Mouse (Mus musculus): ENCODE data around the gene Dstyk.
"Not testable (repeated sequence)": the region's sequence is repeated elsewhere in the genome, so short reads cannot be mapped to it uniquely, and the experiment has no call there.

Gene Dstyk

DNA sequence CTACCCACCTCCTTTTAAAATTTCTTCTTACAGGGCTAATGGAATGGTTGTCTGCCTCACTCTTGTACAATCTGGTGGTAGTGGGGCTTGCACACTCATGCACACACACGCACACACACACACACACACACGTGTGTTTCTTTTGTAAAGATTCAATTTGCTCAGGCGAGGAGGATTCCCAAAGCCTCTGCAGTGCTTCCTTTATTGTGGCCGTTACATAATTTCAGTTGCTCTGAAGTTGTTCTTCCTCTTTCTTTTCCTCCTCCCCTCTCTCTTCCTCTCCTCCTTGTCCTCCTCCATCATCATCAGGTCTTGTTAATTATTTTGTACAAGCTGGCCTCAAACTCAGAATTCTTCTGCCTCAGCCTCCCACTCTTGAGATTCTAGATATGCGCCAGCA, 20.0 kb downstream of the Dstyk start:
- DNase-seq = no peak

DNA sequence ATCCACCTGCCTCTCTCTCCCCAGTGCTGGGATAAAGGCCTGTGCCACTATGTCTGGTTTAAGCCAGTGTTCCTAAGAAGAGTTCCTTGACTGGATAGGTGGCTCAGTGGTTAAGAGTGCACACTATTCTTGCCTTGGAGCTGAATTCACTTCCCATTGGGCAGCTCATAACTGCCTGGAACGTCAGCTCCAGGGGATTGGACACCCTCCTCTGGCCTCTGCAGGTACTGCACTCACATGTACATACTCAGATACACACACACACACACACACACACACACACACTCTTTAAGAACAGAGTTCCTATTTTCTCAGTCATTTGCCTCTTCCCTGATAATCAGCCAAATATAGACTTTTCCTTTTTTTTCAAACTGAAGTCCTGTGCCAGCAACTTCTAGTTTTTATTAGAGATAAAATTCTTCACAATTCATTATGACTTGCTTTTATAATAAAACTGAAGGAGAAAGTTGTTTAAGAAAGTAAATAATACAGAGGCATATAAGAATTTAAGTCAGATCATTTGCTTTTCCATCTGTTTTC, 23.6 kb downstream of the Dstyk start:
- peak; percentile 29 for DNase-seq

DNA sequence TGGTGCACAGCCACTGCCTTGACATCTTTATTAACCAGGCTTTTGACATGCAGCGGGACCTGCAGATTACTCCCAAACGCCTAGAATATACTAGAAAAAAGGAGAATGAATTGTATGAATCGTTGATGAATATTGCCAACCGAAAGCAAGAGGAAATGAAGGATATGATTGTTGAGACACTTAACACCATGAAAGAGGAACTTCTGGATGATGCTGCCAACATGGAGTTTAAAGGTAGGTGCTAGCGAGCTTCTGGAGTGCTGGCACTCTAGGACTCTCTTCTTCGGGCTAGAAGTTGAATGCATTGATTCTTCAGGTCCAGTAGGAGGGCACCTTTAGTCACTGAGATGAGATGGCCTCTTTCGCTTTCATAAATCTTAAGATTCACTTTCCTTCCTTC, 32.4 kb downstream of the Dstyk start:
- DNase-seq = no peak

DNA sequence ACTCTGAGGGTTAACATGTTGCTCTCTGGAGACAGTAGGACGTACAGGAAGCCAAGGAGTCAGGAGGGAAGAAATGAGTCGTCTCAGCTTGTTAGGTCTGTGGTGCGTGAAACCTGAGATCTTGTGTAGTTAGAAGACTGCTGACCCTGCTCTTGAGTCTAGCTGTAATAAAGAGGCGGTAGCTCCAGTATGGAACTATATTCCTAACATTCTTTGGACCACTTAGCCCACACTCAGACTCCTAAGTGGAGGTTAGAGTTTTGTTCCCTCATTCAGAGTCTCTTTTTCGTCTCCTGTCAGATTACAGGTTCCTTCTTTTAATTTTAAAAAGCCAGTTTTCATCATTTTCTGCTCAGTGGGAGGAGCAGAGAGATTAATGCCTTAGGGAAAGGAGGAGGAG, 47.3 kb downstream of the Dstyk start:
- no peak for DNase-seq

DNA sequence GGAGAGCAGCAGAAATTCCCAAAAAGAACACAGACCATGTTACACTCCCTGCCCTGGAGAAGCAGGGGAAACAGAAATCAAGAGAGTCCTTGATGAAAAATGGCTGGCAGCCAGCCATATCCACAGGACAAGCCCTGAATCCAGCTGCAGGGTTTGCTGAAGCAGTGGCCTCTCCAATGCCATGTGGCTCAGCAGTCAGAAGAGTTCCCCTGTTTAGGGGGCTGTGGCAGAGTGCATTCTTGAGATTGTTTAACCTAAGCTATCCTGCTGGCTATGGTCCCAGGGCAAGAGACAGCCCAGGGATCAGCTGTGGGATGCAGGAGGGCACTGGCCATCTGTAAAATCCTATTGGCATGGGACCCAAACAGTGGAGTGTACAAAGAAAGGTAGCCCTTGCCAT, 51.6 kb downstream of the Dstyk start:
- DNase-seq = no peak

DNA sequence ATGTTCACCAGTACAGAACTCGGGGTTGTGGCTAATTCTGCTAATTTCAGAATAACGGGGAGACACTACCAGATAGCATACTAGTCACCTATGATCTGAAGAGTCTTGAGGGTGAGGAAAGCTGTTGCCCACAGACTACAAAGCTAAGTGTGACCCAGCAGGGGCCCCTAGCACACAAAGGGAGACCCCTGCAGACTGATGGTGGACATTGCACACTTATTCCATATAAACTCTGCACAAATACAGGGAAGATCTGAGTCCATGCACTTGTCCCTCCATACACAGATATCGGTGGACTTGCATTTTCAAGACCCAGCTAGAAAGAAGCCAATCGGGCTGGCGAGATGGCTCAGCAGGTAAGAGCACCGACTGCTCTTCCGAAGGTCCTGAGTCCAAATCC, 52.2 kb downstream of the Dstyk start:
- no peak for DNase-seq

DNA sequence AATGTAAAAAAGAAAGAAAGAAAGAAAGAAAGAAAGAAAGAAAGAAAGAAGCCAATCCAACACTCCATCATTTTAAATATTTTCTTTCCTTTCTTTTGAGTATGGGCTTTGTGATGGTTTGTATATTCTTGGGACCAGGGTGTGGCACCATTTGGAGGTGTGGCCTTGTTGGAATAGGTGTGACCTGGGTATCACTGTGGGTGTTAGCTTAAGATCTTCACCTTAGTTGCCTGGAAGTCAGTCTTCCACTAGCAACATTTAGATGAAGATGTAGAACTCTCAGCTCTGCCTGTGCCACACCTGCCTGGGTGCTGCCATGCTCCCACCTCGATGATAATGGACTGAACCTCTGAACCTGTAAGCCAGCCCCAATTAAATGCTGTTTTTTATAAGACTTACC, 52.7 kb downstream of the Dstyk start:
- not testable (repeated sequence) for DNase-seq

DNA sequence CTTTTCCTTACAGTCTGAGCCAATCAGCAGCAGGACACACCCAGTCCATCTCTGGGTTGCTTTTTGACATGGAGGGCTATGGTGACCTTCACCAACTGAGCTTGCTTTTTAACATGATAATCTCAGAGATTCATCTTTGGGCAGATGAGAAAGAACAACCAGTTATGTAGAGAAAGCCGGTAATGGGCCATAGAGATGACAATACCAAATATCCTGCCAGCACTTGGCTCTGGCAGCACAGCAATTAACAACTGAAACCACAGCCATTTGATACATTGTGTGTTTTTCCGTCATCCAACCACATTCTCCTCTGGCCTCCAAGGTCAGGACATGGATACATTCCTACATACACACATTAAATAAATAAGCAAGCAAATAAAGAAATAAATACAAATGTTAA, 53.7 kb downstream of the Dstyk start:
- DNase-seq = no peak

DNA sequence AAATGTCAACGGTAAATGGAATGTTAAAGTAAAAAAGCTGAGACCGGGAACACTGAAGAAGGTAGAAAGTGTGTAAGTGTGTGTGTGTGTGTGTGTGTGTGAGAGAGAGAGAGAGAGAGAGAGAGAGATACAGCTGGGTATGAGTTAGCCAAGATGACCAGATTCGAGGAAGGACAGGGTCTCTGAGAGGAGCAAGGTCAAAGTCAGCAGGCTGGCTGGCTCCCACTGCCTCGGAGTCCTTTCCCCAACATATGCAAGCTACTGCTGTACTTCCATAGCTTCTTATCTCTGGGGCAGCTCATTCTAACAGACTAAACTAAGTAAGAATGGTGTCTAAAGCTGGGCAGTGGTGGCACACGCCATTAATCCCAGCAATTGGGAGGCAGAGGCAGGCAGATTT, 54.1 kb downstream of the Dstyk start:
- DNase-seq = no peak

DNA sequence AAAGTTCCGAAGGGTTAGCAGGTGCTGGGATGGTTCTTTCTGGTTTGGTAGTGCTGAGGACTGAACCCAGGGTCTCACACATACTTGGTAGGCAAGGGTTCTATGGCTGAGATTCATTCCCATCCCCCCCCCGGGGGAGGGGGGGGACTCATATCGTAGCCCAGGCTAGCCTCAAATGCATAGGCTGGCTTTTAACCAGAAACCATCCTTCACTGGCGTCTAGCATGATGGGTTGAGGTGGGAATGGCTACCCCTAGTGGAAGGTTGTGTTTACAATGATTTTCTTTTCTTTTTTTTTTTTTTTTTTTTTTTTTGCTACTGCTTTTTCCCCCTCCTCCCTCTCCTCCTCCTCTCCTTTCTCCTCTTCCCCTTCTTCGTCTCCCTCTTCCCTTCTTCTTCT, 55.2 kb downstream of the Dstyk start:
- DNase-seq = no peak

DNA sequence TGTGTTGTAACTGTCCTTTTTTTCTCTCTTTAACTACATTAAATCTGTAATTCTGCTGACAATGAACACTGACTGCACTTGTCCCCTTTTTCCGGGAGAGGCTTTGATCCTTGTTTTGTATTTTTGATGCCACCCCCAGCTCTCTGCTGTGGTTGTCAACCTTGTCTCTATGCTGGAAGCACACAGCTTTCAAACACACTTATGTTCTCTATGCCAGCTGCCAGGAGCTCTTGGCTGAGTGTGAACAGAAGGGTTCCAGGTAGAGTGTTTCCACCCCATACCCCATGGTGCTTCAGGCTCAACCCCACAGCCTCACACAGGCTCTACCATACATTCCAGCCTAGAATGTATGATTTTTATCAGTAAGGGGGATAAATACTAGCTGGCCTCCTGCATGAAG, 57.1 kb downstream of the Dstyk start:
- no peak for DNase-seq

DNA sequence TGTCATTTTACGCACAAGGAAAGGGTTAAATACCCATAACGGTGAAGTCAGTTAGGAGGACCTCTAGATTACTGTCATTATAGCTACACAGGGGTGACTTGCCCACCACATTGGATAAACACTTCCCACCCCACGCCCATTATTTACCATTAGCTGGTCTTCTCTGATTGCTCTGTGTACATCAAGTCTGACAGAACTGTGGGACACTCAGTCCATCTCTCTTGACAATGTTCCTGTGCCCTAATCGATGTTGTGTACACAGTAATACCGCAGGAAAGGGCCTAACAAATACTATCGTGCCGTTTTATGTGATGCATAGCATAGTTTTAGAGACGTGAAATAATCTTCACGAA, 59.2 kb downstream of the Dstyk start:
- DNase-seq = no peak

DNA sequence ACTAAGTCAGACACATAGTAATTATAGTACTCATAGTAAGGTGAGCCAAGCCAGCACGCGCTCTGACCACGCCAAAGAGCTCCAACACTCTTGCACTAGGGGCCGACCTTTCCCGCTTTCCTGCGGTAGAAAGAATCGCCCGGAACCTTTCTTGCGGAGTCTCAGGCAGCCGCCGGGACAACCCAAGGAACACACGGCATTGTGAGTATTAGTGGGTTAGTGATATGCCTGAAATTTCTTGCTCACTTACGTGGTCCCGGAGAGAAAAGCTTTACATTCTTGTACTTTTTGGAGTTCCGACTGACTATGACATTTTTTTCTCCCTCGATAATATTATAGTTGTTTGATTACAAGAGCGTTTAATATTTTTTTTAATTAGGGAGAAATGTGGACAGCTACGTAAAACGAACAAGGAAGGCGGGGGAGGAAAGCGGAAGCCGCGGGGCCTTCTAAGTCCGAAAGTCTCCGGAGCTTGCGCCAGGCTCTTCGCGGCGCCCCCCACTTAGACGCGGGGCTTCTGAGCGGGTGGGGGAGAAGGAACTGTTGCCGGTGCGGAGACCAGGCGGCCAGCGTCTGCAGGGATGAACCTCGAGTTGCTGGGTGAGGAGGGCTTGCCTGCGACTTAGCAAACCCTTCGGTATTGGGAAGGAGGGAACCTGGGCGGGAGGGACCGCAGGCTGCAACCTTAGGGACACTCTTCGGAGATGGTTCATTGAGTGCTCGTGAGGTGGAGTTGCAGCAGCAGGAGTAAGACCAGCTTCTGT, 59.8 kb downstream of the Dstyk start, which contains the start of gene Rbbp5:
Gene Rbbp5 (plus strand): TSS at position 438 of the 764 bp plus-strand sequence.
- peak; percentile 81 for DNase-seq

DNA sequence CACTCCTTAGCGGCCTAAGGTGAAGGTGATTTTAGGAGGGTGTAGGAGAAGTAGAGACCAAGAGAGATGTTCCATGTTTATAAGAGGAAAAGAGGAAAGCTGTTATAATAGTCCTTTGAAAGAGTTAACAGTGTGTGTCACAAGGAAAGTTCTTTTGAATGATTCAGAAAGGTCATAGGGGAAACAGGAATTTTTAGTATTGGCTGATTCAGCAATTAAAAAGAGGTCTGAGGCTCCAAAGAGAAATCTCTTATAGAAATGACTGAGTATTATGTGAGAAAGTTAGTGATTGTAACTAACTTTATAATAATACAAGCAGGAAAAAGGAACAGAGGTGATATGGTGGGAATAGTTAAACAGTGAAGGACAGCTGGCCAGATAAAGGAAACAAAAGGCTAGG, 62.1 kb downstream of the Dstyk start:
- no peak for DNase-seq

DNA sequence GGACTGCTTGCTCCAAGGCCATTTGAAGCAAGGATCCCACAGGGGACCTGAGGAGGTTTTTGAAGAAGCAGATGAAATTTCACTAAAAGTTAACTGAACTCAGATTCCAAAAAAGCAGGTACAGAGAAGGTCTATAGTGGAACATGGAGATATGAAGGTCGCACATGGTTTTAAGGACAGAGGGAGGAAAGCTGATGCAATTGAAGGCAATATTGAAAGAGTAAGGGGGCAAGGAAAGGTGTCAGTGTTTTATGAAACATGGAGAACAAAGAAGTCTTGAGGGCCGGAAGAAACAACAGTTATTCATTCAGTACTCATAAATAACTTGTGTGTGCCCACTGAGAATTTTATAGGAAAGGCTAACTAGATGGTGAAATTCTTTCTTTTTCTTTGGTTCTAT, 64.3 kb downstream of the Dstyk start:
- DNase-seq = no peak

DNA sequence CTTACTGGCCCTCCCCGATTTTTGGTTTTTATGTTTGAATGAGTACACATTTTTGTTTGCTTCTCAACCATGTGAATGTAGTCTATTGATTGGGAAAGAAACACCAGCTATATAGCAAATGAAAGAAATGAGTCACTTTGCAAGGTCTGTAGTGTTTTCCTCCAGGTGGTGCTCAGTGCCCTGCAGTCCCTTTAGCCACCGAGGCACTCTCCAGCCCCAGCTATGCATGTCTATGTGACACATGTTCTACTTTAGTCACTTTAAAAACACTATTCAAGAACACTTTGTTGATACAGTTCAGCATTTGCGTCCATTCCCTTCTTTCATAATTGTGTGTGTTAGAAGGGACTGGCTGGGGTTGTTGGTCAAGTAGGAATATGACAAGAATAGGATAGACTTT, 65.9 kb downstream of the Dstyk start:
- DNase-seq = no peak

DNA sequence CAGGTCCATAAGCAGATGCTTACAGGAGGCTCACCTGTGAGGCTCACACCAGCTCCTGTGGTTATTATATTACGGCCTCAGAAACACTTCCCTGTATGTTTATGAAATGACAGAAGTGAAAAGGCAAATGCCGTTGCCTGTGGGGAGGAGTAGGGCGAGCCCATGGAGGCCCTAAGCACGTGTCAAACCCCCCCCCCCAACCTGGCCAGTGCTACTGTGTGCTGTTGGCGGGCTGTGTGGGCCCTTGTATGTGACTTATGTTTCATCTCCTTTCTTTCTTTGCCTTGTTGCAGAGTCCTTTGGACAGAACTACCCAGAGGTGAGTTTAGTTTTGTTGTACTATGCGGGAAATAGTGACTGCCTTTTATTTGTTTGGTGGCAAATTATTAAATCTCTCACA, 66.4 kb downstream of the Dstyk start:
- DNase-seq = no peak

DNA sequence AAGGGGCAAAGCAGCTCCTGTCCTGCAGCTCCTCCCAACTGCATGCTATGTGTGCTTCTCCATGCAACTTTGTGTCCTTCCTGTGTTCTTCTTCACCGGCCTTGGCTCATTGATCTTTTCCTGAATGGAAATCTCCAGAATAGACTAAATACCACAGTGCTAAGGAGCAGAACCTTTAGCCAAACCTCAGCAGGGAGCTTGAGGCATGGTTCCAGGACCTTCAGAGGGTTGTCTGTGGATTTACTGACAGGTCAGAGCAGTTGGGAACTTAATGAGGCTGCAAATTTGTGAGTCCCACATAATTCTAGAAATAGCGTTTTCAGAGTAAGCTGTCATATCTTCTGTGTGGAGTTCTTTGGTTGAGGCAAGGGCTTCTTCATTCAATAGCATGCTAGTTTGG, 83.2 kb downstream of the Dstyk start:
- no peak for DNase-seq

DNA sequence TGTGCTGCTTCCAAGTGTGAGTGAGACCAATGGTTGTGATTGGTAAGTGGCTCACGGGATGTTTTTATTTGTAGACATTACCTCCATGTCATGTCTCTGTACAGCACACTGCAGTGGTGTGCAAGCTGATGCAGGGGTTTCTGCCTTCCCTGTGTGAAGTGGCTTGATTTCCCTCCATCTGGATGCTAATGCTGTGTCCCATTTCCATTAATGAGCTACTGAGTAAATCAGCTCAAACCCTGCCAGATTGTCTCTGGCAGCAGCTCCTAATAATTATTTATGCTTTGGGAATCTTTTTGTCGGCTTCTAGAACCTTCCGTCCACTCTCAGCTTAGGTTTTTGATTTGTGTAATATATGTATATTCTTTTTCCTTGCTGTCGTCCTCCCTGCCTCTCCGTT, 87.8 kb downstream of the Dstyk start:
- DNase-seq = no peak

DNA sequence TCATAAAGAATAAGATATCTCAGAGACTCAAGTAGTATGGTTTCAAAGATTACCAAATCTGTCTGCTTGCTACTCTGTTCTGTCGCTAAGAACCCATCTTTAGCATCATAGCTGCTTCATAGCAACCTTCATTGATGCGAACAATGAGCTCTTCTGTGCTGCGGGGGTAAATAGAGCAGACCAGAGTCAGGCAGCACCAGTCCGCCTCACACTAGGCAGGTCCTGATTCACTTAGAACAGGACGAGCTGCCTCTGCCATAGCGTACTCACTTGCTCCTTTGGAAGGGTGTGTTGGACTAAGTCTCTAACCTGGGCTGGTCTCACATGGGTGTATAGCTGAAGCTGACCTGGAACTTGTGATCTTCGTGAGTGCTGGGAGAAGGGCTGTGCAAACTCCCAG, 88.7 kb downstream of the Dstyk start, which contains the start of gene Tmem81:
Gene Tmem81 (plus strand): TSS at position 173 of the 400 bp plus-strand sequence.
- DNase-seq = no peak

DNA sequence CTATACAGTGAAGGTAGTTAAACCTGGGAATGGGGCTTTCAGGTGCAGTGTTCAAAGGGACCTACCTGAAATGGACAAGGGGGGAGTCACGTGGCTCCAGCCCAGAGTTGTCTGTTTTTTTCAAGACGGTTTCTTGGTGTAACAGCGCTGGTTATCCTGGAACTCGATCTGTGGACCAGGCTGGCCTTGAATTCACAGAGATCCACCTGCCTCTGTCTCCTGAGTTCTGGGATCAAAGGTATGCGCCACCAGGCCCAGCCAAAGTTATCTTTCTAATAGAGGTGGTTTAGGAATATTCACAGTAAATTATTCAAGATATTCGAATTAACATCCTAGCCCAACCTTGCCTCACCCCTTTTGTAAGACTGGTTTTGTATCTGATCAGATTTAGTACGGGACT, 89.3 kb downstream of the Dstyk start:
- DNase-seq = no peak

DNA sequence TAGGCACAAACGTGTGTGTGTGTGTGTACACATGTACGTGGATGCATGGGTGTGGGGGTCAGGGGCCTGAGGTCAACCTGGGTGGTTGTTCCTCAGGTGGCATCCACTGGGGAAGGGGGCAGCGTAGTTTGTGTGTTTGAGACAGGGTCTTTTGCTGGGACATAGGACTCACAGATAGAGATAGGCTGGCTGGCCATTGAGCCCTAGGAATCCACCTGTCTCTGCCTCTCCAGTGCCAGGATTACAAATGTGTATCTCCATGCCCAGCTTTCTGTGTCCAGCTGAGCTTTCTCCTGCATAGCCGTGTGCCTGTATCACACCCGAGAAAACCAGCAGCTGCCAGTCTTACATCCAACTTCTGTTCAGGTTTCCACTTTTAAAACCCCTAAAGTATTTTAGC, 92.4 kb downstream of the Dstyk start:
- no peak for DNase-seq

DNA sequence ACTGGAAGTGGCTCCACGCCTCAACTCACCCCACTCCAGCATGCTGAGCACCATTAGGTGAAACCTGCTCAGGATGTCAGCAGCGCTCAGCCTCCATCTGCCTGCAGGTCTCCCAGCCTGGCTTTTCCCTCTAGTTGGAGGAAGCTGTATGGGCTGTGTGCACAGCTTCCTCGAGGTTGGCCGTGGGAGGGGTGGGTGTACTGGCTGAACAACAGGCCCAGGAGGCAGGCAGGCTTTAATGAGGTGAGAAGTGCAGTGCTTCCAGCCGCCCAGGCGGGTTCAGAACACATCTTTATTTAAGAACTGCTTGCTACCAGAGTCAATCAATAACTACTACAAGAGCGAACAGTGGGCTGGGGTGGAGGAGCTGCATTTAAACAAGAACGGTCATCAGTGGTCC, 94.2 kb downstream of the Dstyk start:
- no peak for DNase-seq

DNA sequence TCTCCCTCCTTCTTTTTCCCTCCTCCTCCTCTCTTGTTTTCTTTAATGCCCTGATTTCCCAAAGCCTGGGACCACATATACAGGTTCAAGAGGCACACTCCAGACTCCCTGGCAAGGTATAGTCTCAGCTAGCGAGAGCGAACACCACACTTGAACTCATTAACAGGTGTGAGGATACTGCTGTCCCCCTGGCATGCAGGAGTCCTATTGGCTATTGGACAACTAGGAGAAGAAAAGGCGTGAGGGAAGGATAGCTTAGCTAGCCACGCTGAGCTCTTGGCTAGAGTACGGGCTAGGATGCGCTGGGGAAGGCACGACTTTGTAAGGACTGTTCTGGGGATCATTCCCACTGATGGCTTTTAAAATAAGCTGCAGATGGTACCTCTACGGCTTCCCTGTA, 94.8 kb downstream of the Dstyk start:
- no peak for DNase-seq

DNA sequence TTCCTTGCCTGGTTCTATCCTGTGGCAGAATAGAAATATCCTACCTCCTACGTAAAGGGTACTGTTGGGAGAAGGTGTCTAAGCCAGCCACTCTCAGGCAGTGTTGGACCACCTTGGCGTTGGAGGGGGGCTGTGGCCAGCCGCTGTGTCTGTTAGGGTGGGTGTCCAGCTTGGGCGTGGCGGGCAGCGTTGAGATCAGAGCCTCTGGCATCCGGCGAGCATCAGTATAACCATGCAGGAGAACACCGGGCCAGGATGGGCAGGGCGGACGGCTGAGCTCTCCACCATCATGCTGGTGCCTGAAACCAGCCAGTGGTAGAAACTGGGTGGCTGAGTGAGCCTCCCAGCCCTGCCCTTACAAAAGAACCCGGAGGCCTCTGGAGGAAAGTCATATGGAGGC, 98.0 kb downstream of the Dstyk start:
- DNase-seq = no peak

Data from right cerebral cortex, postnatal 4 days (tissue).